14 mouse cellular contexts compared by ENCODE assay signal in genomic region chr11:117619581-117619980, GRCm38 (mm10). TPM values are rescaled to one million over a fixed set of nuclear protein-coding genes. Genes with fewer than 3 reads are reported as not detected.
DNase-seq lines count a peak whose midpoint lies in the region; ATAC-seq and TF ChIP-seq lines count a peak whose summit lies in the region.
"Had no signal": no experiment of that assay in that cellular context is flagged by ENCODE, and none has a peak within 500 bp of the region (broad histone marks: within the 10 kb centered on the region; RNA-seq: fewer than 3 reads in every experiment).

No protein-coding gene starts in this region.

- no peaks in the 10 kb centered on the region for H3K9me3 ChIP-seq in hindbrain, embryonic 15.5 days
- no peaks in the 10 kb centered on the region for H3K9me3 ChIP-seq in limb, embryonic 12.5 days
- H3K9me3 ChIP-seq in stomach, embryonic 14.5 days (ENCODE audit: control insufficient read depth, low read depth, low read length): no peaks in the 10 kb centered on the region

- no peak overlapping the region for H3K4me2 ChIP-seq in hindbrain, embryonic 15.5 days
- no peak overlapping the region for H3K4me2 ChIP-seq in limb, embryonic 12.5 days
- H3K4me2 ChIP-seq in stomach, embryonic 14.5 days (replicated peaks; ENCODE audit: low read depth, low read length): no peak overlapping the region

- DNase-seq in kidney, adult 2 months: peak; percentile 28
- DNase-seq in kidney, postnatal 25 days: no peak
- no peak for DNase-seq in adrenal gland, adult 2 months
- DNase-seq in ovary, postnatal 14 days (ENCODE audit: low spot score): no peak
- DNase-seq: adrenal gland, postnatal 10 days; cerebellum, adult 8-10 months; heart, adult 18-20 months; lung, adult 2 months had no signal

- no peaks in the 10 kb centered on the region for H3K27me3 ChIP-seq in kidney, adult 2 months (replicated peaks; ENCODE audit: control insufficient read depth, insufficient read depth, low read length)
- H3K27me3 ChIP-seq in hindbrain, embryonic 15.5 days: peaks cover 6% of the 10 kb centered on the region; the same call in 1 of the 2 replicates
- H3K27me3 ChIP-seq in limb, embryonic 12.5 days: peaks cover 40% of the 10 kb centered on the region
- H3K27me3 ChIP-seq in stomach, embryonic 14.5 days (ENCODE audit: control insufficient read depth, insufficient read depth, low read length): peaks cover 5% of the 10 kb centered on the region; the same call in 1 of the 2 replicates

- WGBS in kidney, adult 2 months: 43% methylated on average over 10 of the region's 10 CpGs
- 51% methylated on average over 10 of the region's 10 CpGs for WGBS in hindbrain, embryonic 15.5 days
- 23% methylated on average over 10 of the region's 10 CpGs for WGBS in limb, embryonic 12.5 days
- 27% methylated on average over 10 of the region's 10 CpGs for whole genome bisulfite sequencing in stomach, embryonic 14.5 days

- ATAC-seq in hindbrain, embryonic 15.5 days (ENCODE audit: low FRiP score, low read depth): no peak
- ATAC-seq in limb, embryonic 12.5 days (ENCODE audit: insufficient number of reproducible peaks, insufficient read depth, low FRiP score, low TSS enrichment, low read depth): no peak
- ATAC-seq in stomach, embryonic 14.5 days (ENCODE audit: insufficient number of reproducible peaks, insufficient read depth, low FRiP score, low read depth): no peak
- ATAC-seq: forebrain, embryonic 14.5 days; inflammation-experienced regulatory T-cells, adult 6 months had no signal

- no peak overlapping the region for H3K27ac ChIP-seq in kidney, adult 2 months (ENCODE audit: insufficient read depth, low read depth, low read length)
- peak overlapping the region; percentile 74; the same call in 1 of the 2 replicates for H3K27ac ChIP-seq in hindbrain, embryonic 15.5 days (replicated peaks)
- peak overlapping the region; percentile 67 for H3K27ac ChIP-seq in limb, embryonic 12.5 days
- peak overlapping the region; percentile 21; the same call in 1 of the 2 replicates for H3K27ac ChIP-seq in stomach, embryonic 14.5 days (ENCODE audit: low read length)
- H3K27ac ChIP-seq: macrophage had no signal

- no peak for TF ChIP-seq CTCF in kidney, adult 2 months (conservative IDR thresholded peaks at IDR 0.05; ENCODE audit: insufficient read depth, insufficient read length, low read depth, low read length)

- no peaks in the 10 kb centered on the region for H3K36me3 ChIP-seq in kidney, adult 2 months (ENCODE audit: control insufficient read depth, insufficient read depth, low read length)
- H3K36me3 ChIP-seq in hindbrain, embryonic 15.5 days: no peaks in the 10 kb centered on the region
- H3K36me3 ChIP-seq in limb, embryonic 12.5 days: no peaks in the 10 kb centered on the region
- H3K36me3 ChIP-seq in stomach, embryonic 14.5 days (ENCODE audit: control insufficient read depth, insufficient read depth, low read length): no peaks in the 10 kb centered on the region

- H3K4me1 ChIP-seq in kidney, adult 2 months (ENCODE audit: control insufficient read depth, insufficient read depth, low read length): no peaks in the 10 kb centered on the region
- H3K4me1 ChIP-seq in hindbrain, embryonic 15.5 days (replicated peaks): peaks cover 29% of the 10 kb centered on the region
- H3K4me1 ChIP-seq in limb, embryonic 12.5 days (replicated peaks): peaks cover 44% of the 10 kb centered on the region
- H3K4me1 ChIP-seq in stomach, embryonic 14.5 days (ENCODE audit: control insufficient read depth, insufficient read depth, low read length): peaks cover 29% of the 10 kb centered on the region

- no peak overlapping the region for H3K4me3 ChIP-seq in kidney, adult 2 months (ENCODE audit: insufficient read depth, low read depth, low read length)
- H3K4me3 ChIP-seq in hindbrain, embryonic 15.5 days: no peak overlapping the region
- H3K4me3 ChIP-seq in limb, embryonic 12.5 days (replicated peaks): no peak overlapping the region
- H3K4me3 ChIP-seq in stomach, embryonic 14.5 days (ENCODE audit: low read depth, low read length): no peak overlapping the region

- no peak for TF ChIP-seq POLR2A in kidney, adult 2 months (IDR thresholded peaks at IDR 0.05; ENCODE audit: low read depth, low read length)

- no peak overlapping the region for H3K9ac ChIP-seq in hindbrain, embryonic 15.5 days
- H3K9ac ChIP-seq in limb, embryonic 12.5 days (replicated peaks): no peak overlapping the region
- no peak overlapping the region for H3K9ac ChIP-seq in stomach, embryonic 14.5 days (replicated peaks; ENCODE audit: low read depth, low read length)

RNA-seq across cellular contexts. Expression of gene Tnrc6c, which starts 34.5 kb away (rescaled TPM):
- 14.9 and 16.8 TPM in 2 replicates for polyA plus RNA-seq in kidney, adult 2 months (2012; rRNA removed)
- polyA plus RNA-seq in hindbrain, embryonic 15.5 days (2015; fragmentation: Nextera tagmentation; extraction: Ambion mirVana): 24.2 and 24.7 TPM in 2 replicates
- polyA plus RNA-seq in limb, embryonic 12.5 days (2016; fragmentation: Nextera tagmentation; extraction: Ambion mirVana): 20.0 and 22.6 TPM in 2 replicates
- 15.5 TPM in 2 replicates for polyA plus RNA-seq in stomach, embryonic 14.5 days (2014; fragmentation: Nextera tagmentation; extraction: Ambion mirVana)
- 10 to 100 TPM; 21.1 to 24.6 TPM for total RNA-seq in adrenal gland, adult 2 months (2021)
- polyA plus RNA-seq in adrenal gland, adult 2 months (2012; rRNA removed): 17.0 and 17.1 TPM in 2 replicates
